Mouse (Mus musculus): ENCODE results near the gene S1pr4.

DNA sequence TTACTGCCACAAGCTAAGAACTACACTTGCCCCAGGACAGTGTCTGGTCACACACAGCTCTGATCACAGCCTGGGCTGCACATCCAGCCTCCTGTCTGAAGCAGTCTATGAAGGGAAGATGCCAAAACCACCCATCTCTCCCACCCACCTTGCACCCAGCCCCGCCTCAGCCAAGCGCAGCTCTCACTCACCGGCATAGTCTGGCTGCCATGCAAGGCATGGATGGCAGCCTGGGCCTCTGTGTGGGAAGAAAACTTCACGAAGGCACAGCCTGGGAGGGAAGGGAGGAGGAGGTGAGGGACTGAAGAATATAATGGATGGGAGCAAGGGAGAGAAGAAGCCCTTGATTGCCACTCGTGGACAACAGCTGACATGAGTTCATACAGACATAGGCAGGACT, 30.7 kb downstream of the S1pr4 start:
- no peak for TF ChIP-seq CTCF (IDR thresholded peaks at IDR 0.05; ENCODE audit: low read depth, low read length)
- TF ChIP-seq POLR2A (IDR thresholded peaks at IDR 0.05; ENCODE audit: borderline replicate concordance, low read depth, low read length): no peak

Data from bone marrow macrophage, adult 2 months (primary cell).